Mouse (Mus musculus) hindbrain, embryonic 13.5 days (tissue): ENCODE data around the gene Ruvbl2. TPM values are rescaled to one million over a fixed set of nuclear protein-coding genes. Genes with fewer than 3 reads are reported as not detected.
A peak's percentile ranks its signal among the peaks of the same experiment; 100 is the strongest.
"Not testable (repeated sequence)": the region's sequence is repeated elsewhere in the genome, so short reads cannot be mapped to it uniquely, and the experiment has no call there.

Experiments
- ATAC-seq: fragments of 200-750 bp; cut with Nextera tagmentation; 2 replicates; pipeline ENCODE4 v1.8.0; 2017; ENCODE audit warnings: moderate TSS enrichment; ENCODE audit not compliant: low FRiP score
- H3K27ac ChIP-seq: fragments of 300-500 bp; sonication (generic); 2 replicates; pipeline ENCODE4 v1.5.1; 2015; ENCODE audit warnings: inconsistent platforms, mild to moderate bottlenecking, moderate library complexity
- H3K27me3 ChIP-seq: fragments of 300-500 bp; sonication (generic); 2 replicates; pipeline ENCODE4 v1.6.1; 2015; ENCODE audit warnings: mild to moderate bottlenecking, inconsistent platforms
- H3K36me3 ChIP-seq: fragments of 300-500 bp; sonication (generic); 2 replicates; pipeline ENCODE4 v1.6.1; 2015; ENCODE audit warnings: mild to moderate bottlenecking, inconsistent platforms
- H3K4me1 ChIP-seq: fragments of 300-500 bp; sonication (generic); replicated peaks from 2 replicates; pipeline ENCODE4 v1.6.1; 2015; ENCODE audit warnings: inconsistent platforms
- H3K4me2 ChIP-seq: fragments of 300-500 bp; sonication (generic); 2 replicates; pipeline ENCODE4 v1.6.1; 2015; ENCODE audit warnings: inconsistent platforms, mild to moderate bottlenecking, moderate library complexity
- H3K4me3 ChIP-seq: fragments of 300-500 bp; sonication (generic); 2 replicates; pipeline ENCODE4 v1.5.1; 2015; ENCODE audit warnings: mild to moderate bottlenecking, inconsistent platforms
- H3K9ac ChIP-seq: fragments of 300-500 bp; sonication (generic); 2 replicates; pipeline ENCODE4 v1.6.1; 2015; ENCODE audit warnings: mild to moderate bottlenecking, inconsistent platforms
- H3K9me3 ChIP-seq: fragments of 300-500 bp; sonication (generic); 2 replicates; pipeline ENCODE4 v1.6.1; 2016; ENCODE audit warnings: inconsistent platforms
- WGBS: fragments of 180-500 bp; shearing (Covaris S2); methylation state at CpG from one replicate; pipeline ENCODE4 v1.1.7; 2015; 5-methylcytosine and 5-hydroxymethylcytosine counted together
- polyA plus RNA-seq: library from polyadenylated mRNA; unstranded; fragments of >200 nt; fragmentation: Nextera tagmentation; extraction: Ambion mirVana; gene quantifications from 2 replicates; pipeline ENCODE4 v1.2.1, GENCODE M21; 2015

The Ruvbl2 gene
- polyA plus RNA-seq, 1 experiment from 2014 or later, result 110 TPM

DNA sequence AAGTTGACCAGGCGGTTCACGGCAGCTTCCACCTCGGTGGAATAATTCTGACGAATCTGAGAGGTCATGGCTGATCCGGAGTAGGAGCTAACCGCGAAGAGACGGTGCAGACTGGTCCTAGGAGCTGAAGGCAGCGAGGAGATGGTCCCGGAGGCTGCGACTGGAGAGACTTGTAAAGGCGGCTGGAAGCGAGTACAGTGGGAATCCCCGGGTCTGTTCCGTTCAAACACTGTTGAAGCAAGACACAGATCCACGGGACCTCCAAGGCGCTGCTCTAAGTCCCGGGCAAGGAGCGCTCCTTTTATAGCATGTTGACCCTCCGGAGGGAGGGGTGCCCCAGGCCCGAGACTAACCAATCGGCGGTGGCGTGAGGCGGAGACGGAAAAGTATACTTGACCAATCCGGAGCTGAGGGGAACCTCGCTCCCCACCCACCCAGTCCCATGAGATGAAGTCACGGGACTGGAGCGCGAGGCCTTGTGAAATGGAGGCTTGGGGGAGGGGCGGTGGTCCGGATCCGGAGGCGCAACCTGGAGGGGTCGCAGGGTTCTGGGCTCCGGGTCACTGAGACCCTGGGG is 21.8 kb upstream of the Ruvbl2 start, which contains the start of gene Ftl1:
Ftl1 (minus strand) TSS at position 321 of the 577 bp plus-strand sequence.
- under 1% methylated on average over 26 of the region's 37 CpGs for WGBS

DNA sequence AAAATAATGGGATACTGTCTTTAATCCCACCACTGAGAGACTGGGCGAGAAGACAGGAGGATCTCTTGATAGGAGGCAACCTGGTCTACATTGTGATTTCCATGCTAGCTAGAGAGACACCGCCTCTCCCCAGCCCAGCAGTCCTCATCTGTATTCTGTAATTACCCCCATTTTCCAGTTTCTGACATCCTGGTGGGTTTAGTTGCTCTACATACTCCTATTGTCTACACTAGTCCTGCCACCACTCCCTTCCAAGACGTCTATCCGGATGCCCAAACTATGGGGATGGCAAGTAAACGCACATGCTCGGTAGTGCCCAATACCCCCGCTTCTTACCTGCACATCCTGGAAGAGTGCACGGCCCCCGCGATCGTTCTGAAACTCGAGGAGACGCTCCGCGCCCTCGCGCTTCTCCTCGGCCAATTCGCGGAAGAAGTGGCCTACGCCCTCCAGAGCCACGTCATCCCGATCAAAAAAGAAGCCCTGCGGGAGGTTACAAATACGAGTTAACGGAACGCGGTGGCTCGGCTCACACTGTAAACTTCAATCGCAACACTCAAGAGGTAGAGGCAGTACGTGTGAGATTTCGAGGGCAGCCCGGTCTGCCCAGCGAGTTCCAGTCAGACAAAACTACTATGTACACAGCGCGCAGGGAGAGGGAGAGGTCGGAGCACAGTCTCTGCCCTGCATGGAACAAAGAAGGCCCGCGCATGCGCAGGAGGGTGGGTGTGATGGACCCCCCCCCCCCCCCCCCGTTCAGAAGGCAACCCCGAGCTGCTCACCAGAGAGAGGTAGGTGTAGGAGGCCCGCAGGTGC is 21.1 kb upstream of the Ruvbl2 start:
- Histone ChIP-seq H3K4me2 (peak overlapping the region; percentile 98), H3K27me3 (no peaks in the 10 kb centered on the region), H3K9ac (peak overlapping the region; percentile 95), H3K27ac (peak overlapping the region; percentile 97), H3K4me1 (peaks cover 40% of the 10 kb centered on the region), H3K36me3 (peaks cover 60% of the 10 kb centered on the region), H3K4me3 (peak overlapping the region; percentile 86), H3K9me3 (no peaks in the 10 kb centered on the region)
- peak; percentile 77 for ATAC-seq
- WGBS, result under 1% methylated on average over 41 of the region's 43 CpGs

More for the DNA sequence above, 21.8 kb upstream of the Ruvbl2 start, which contains the start of gene Ftl1:
- H3K4me3 ChIP-seq, result peak within 1 kb of the TSS; percentile 86
- H3K27ac ChIP-seq, result peak within 1 kb of the TSS; percentile 97
- peaks cover 59% of the 10 kb centered on the region for H3K36me3 ChIP-seq
- H3K27me3 ChIP-seq, H3K9me3 ChIP-seq: not testable (repeated sequence)
- H3K9ac ChIP-seq, result peak within 1 kb of the TSS; percentile 95
- peaks cover 45% of the 10 kb centered on the region for H3K4me1 ChIP-seq
- peak; percentile 96 for ATAC-seq
- H3K4me2 ChIP-seq, result peak within 1 kb of the TSS; percentile 98

DNA sequence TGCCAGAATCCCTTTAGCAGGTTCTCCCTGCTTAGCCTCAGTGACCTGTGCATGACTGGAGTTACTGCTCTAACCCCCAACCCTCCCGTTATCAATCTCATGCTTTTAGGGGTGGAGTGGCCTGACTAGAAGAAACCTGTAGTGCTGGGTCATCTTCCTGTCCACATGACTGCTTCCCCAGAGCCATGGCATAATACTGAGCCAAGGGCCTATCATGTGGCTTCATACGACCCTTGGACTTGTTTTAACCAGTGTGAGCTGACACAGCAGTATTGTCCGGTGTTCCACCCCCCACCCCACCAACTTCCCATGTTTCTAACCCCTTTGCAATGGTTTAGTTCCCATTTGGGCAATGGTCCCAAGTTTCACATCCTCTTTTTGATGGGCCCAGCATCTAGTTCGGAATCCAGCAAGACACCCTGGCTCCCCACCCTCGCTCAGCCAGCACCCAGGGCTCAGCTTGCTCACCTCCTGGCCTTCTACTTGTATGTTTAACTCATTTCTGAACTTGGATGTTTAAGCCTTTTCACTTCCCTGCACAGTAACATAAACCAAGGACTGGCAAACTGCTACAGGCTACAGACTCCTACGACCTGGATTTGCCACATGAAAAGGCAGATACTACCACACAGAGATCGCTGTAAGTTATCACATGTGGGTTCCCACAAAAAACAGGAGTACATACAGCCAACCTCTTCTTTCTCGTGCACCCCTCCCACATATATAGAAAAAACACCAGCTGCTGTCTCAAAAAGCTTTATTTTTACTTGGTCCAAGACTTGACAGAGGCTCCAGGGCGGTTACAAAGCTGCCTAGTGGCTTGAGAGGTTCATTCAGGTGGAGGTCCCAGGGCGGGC is 19.5 kb upstream of the Ruvbl2 start:
- Histone ChIP-seq H3K4me3 (peak overlapping the region; percentile 86), H3K9ac (peak overlapping the region; percentile 95), H3K36me3 (peaks cover 54% of the 10 kb centered on the region), H3K9me3 (no peaks in the 10 kb centered on the region), H3K4me1 (peaks cover 40% of the 10 kb centered on the region), H3K4me2 (peak overlapping the region; percentile 98), H3K27me3 (no peaks in the 10 kb centered on the region), H3K27ac (peak overlapping the region; percentile 97)
- no peak for ATAC-seq
- WGBS, result 71% methylated on average over 10 of the region's 10 CpGs

DNA sequence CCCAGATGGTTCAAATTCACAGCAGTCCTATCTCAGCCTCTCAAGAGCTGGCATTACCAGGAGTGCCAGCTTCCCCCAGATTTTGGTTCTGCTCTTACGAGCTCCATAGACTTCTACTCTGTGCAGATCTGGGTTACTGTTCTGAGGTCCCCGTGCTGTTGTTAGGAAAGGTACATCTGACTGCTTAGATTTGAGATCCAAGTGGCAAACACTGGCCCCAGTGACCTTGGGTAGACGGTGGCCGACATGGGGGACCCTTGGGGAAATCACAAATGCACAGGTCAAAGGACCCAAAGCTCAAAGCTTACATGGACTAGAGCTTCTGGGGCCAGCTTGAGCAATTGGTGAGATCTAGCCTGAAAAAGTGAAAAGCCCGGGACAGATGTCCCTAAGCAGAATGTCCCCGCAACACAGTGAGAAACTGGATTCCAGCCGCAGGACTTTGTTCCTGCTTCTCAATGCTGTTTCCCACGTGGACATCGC is 18.9 kb upstream of the Ruvbl2 start:
- Histone ChIP-seq H3K4me3 (peak overlapping the region; percentile 86), H3K9me3 (no peaks in the 10 kb centered on the region), H3K4me2 (peak overlapping the region; percentile 98), H3K9ac (peak overlapping the region; percentile 95), H3K4me1 (peaks cover 37% of the 10 kb centered on the region), H3K27ac (peak overlapping the region; percentile 97), H3K27me3 (no peaks in the 10 kb centered on the region), H3K36me3 (peaks cover 57% of the 10 kb centered on the region)
- no peak for ATAC-seq
- WGBS, result 56% methylated on average over 9 of the region's 9 CpGs

DNA sequence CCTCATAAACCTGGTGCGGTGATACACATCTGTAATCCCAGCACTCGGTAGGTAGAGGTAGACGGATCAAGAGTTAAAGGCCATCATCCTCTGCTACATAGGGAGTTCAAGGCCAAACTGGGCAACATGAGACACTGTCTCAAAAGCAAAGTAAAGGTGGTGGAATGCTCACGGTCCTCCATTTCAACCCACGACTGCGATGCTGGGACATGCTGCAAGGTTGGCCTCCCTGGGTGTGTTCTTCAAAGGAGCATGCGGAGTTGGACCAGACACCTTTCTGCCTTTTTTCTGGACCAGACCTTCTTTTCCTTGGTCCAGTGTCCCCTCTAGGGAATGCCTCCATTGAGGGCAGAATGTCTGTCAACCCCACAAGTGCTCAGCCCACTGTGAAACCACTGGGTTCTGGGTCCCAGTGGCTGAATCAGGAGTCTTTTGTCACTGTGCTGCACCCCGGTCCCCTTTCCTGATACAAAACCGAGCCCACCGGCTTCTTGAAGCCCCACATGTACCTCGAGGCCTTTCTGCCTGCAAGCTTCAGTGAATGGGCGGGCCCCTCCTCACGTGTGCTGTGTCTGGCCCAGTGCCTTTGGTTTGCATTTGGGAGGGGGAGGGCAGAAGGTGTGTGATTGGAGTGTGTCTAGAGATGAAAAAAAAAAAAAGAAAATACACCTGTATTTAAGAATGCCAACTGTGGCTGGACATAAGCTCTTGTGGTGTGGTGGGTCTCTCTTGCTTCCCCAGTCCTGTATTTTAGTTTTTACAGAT is 18.2 kb upstream of the Ruvbl2 start:
- ATAC-seq, result no peak
- H3K27me3 ChIP-seq, result no peaks in the 10 kb centered on the region
- no peaks in the 10 kb centered on the region for H3K9me3 ChIP-seq
- peak overlapping the region; percentile 97 for H3K27ac ChIP-seq
- peak overlapping the region; percentile 95; the same call in 1 of the 2 replicates for H3K9ac ChIP-seq
- H3K36me3 ChIP-seq, result peaks cover 58% of the 10 kb centered on the region
- no peak overlapping the region for H3K4me3 ChIP-seq
- H3K4me2 ChIP-seq, result no peak overlapping the region
- peaks cover 32% of the 10 kb centered on the region for H3K4me1 ChIP-seq
- 78% methylated on average over 13 of the region's 13 CpGs for WGBS

DNA sequence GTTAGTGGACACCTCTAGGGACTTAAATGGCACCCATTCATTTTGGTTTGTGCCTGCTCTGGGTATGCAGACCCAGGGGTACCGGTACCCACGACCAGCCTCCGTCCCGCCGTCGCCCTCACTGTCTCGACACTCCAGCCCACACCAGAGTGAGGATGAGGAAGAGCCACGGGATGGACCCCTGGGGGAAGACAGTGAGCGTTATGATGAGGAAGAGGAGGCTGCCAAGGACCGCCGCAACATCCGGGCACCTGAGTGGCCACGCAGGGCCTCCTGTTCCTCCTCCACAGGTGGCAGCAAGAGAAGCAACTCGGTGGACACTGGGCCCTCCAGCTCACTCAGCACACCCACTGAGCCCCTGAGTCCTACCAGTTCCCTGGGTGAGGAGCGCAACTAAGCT is 17.1 kb upstream of the Ruvbl2 start:
- peaks cover 60% of the 10 kb centered on the region for H3K36me3 ChIP-seq
- H3K4me1 ChIP-seq, result peaks cover 21% of the 10 kb centered on the region
- H3K9me3 ChIP-seq, result no peaks in the 10 kb centered on the region
- WGBS, result 88% methylated on average over 15 of the region's 15 CpGs
- no peaks in the 10 kb centered on the region for H3K27me3 ChIP-seq
- no peak overlapping the region for H3K9ac ChIP-seq
- ATAC-seq, result no peak
- no peak overlapping the region for H3K4me3 ChIP-seq
- H3K27ac ChIP-seq, result no peak overlapping the region
- no peak overlapping the region for H3K4me2 ChIP-seq

DNA sequence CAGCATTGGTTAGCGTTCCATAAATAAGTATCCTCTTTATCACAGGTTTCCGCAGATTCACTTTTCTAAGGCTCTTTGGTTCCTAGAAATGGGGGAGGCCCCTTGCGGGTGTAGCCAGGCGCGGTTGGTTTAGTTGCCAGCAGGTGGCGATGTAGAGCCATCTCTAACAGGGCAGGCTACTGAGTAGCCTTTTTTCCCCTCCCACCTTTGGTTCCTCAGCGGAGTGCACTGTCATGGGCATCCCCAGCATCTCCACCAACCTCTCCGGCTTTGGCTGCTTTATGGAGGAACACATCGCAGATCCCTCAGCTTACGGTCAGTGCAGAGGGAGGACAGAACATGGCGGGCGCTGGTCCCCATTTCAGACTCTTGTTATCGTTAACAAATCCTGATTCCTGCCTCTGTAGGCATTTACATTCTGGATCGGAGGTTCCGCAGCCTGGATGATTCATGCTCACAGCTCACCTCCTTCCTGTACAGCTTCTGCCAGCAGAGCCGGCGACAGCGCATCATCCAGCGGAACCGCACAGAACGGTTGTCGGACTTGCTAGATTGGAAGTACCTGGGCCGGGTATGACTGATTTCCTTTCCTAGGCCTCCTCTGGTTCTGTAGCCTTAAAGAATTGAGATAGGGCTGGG is 13.6 kb upstream of the Ruvbl2 start:
- peak; percentile 70 for ATAC-seq
- Histone ChIP-seq H3K27ac (no peak overlapping the region), H3K9me3 (no peaks in the 10 kb centered on the region), H3K4me3 (no peak overlapping the region), H3K9ac (peak overlapping the region; percentile 51; the same call in 1 of the 2 replicates), H3K4me1 (peaks cover under 1% of the 10 kb centered on the region; the same call in 1 of the 2 replicates), H3K4me2 (0 out of 2 replicates have a peak overlapping the region, but pooled peaks have one; percentile 0), H3K27me3 (no peaks in the 10 kb centered on the region), H3K36me3 (peaks cover 60% of the 10 kb centered on the region)
- WGBS, result 53% methylated on average over 23 of the region's 23 CpGs

DNA sequence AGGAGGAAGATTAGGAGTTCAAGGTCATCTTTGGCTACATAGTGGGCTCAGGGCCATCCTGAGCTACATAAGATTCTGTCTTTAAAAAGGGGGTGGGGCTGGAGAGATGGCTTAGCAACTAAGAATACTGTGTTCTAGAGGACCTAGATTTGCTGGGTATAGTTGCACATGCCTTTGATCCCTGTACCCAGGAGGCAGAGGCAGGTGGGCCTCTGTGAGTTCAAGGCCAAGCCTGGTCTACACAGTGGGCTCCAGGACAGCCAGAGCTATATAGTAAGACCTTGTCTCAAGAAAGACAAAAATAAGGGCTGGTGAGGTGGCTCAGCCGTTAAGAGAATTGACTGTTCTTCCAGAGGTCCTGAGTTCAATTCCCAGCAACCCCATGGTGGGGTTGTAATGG is 12.1 kb upstream of the Ruvbl2 start:
- WGBS, result 90% methylated on average over 1 of the region's 1 CpGs
- ATAC-seq, result no peak
- Histone ChIP-seq H3K27ac (no peak overlapping the region), H3K9me3 (no peaks in the 10 kb centered on the region), H3K27me3 (no peaks in the 10 kb centered on the region), H3K4me2 (no peak overlapping the region), H3K36me3 (peaks cover 59% of the 10 kb centered on the region), H3K9ac (no peak overlapping the region), H3K4me1 (no peaks in the 10 kb centered on the region), H3K4me3 (no peak overlapping the region)

DNA sequence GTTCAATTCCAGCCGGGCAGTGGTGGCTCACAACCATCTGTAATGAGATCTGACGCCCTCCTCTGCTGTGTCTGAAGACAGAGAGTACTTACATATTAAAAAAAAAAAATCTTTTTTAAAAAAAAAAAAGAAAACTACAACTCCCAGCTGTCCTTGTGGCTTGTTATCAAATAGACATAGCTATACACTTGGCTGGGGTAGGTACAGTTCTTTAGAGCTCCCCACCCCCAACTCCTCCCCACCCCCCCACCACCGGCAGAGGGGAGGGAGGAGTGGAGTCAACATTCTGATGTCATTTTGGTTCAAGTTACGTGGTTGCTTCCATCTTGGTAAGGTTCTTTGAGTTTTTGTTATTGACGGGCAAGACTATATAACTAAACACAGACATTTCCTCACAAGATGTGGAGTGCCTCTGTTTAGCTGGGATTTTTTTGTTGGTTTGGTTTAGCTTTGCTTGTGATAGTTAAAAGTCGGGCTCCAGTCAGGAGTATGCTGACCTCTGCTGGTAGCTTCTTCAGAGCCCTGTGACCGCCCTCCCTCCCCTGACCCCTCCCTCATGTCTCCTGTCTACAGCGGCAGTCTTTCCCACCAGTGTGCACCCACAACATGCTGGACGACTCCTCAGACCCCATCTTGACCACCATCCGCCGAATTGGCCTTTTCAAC is 9.6 kb upstream of the Ruvbl2 start:
- Histone ChIP-seq H3K36me3 (peaks cover 65% of the 10 kb centered on the region), H3K4me1 (no peaks in the 10 kb centered on the region), H3K9ac (no peak overlapping the region), H3K4me3 (no peak overlapping the region), H3K9me3 (no peaks in the 10 kb centered on the region), H3K27me3 (no peaks in the 10 kb centered on the region), H3K27ac (no peak overlapping the region), H3K4me2 (no peak overlapping the region)
- 33% methylated on average over 11 of the region's 11 CpGs for WGBS
- ATAC-seq, result no peak

DNA sequence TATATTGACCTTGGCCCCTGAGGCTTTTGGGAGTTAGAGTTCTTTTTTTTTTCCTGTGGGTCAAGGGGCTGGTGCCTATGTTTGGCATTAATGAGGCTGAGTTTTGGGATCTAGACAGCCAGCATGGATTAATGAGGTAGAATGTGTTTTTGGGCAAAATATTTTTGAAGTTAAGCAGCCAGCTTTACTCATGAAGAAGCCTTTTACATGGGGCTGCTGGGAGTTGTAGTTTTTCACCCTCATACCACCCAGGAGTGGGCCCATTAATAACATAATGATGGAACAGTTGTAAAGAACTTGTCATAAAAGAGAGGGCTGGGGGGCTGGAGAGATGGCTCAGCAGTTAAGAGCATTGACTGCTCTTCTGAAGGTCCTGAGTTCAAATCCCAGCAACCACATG is 8.7 kb upstream of the Ruvbl2 start:
- Histone ChIP-seq H3K9ac (no peak overlapping the region), H3K4me2 (no peak overlapping the region), H3K9me3 (no peaks in the 10 kb centered on the region), H3K4me1 (no peaks in the 10 kb centered on the region), H3K4me3 (no peak overlapping the region), H3K27me3 (no peaks in the 10 kb centered on the region), H3K27ac (no peak overlapping the region), H3K36me3 (peaks cover 64% of the 10 kb centered on the region)
- no peak for ATAC-seq
